Mouse (Mus musculus) cerebellum, adult 2 months (tissue): ENCODE measurements around the gene Klhl11.

Experiments
- CTCF ChIP-seq: fragments of 200-500 bp; IDR thresholded peaks from 2 replicates; pipeline ENCODE4 v1.5.1; 2011; ENCODE audit warnings: low read depth, mild to moderate bottlenecking, control low read depth, low read length, moderate library complexity, borderline replicate concordance; ENCODE audit not compliant: insufficient read depth
- POLR2A ChIP-seq: fragments of 200-500 bp; IDR thresholded peaks from 2 replicates; pipeline ENCODE4 v1.6.1; 2011; ENCODE audit warnings: low read length, control low read depth, borderline replicate concordance; ENCODE audit not compliant: insufficient read depth

DNA sequence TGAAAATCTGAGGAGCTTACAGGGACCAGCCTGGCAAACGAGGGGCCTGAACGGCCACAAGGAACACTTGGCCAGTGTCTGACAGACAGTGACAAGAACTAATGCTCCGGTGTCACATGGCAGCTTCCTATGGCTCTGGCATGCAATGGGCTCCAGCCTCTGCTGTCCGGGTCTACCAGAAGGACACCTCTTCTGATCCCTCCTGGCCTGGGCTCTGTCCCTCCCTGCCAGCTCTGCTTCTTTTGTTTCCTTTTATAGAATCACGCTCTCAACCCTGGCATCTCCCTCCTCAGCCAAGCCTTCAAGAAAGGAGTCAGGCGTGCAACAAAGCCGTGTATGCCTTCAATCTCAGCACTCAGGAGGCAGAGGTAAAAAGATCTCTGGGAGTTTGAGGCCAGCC, 42.5 kb downstream of the Klhl11 start:
- TF ChIP-seq CTCF = no peak
- no peak for TF ChIP-seq POLR2A
